Mouse (Mus musculus) urinary bladder, adult 18-20 months (tissue): ENCODE measurements around the gene Gpr39.

Source experiments
- DNase-seq, 2 experiments: peaks; one replicate each; pipeline ENCODE4 v3.0.0; 2022; ENCODE audit warnings: low spot score in 2 of 2, mixed read lengths in 2 of 2

Gene Gpr39

DNA sequence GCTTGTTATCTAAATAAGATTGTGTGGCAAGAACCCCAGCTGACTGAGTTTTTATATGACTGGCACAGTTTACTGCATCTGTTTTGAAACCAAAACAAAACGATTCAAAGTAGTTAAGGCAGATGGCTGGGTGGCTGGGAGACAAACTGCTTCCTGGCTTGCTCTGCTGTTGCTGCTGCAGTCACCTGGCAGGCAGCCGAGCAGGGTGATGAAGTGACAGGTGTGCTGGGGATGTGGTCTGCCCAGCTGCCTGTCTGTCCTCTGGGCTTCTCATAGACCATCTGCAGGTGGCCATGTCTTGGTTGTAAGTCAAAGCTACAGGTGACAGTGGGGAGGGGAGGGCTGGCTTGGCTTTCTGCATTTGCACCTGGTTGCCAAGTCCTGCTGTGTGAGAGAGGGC, 131.6 kb downstream of the Gpr39 start:
- no peak for DNase-seq

DNA sequence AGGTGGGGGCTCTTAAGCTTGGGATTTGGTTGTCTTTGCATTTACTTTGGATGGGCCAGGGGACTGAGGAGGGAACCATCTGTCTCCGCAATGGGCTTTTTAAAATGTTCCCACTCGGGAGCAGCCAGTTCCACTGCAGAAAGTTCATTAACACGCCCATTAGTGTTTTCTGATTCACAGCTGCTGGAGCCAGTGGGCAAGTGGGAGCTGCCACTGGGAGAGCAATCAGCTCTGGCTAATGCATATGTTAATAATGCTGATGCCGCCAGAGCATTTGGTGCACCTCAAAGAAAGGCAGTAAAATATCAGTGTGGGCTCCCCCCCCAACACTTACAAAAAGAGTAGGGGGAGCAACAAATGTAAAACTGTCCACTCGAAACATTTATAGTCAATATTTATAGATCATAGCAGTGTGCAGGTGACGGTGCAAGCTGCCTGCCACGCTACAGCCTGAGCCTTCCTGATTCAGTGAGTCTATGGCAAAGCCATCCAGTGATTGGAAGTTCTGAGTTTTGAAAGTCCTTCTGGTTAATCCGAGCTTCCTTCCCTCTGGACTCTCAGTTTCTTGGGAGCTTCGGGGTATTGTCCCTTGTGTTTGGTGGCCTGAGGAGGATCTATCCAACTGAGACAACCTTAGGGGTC, 136.5 kb downstream of the Gpr39 start:
- DNase-seq: no peak

DNA sequence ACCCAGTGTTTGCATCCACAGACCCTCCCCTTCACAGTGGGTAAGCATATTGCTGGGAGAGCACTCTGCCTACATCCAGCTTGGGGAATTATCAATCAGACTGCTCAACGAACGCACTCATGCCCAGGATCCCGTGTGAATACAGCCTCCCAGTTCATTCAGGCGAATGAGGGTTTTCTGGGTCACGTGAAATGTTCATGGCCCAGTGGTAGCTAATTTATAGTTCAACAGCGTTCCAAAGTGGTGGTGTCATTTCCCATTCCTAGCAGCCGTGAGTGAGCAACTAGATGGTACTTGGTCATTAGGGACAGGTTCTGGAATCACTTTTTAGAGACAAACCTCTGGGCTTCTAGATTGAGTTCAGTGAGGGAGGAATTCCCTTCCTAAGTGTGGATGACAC, 144.3 kb downstream of the Gpr39 start:
- no peak for DNase-seq

- DNase-seq: no peak
These were observed 146.8 kb downstream of the Gpr39 start for GRCm38 (mm10) chr1:125823611-125824010.

GRCm38 (mm10) chr1:125837507-125837906, 160.7 kb downstream of the Gpr39 start:
- no peak for DNase-seq

GRCm38 (mm10) chr1:125839746-125840392, 163.1 kb downstream of the Gpr39 start:
- no peak for DNase-seq

DNA sequence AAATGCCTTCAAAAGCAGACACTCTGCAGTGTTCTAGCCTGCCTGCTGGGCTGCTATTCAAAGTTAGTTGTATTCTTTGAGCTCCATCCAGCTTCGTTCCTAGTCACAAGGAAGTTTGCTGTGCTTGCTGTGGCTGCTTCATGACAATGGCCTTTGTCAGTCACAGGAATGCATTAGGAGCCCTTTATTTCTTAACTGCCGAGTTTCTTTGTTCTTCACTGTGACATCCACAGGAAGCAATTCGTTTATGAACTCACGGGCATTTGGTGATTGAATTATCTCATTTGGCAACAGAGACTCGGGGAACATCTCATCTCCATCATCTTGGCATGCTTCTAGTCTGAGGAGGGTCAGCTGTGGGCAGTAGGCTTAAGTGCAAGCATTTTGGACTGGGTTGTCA, 177.9 kb downstream of the Gpr39 start:
- DNase-seq: no peak

GRCm38 (mm10) chr1:125858631-125859030, 181.8 kb downstream of the Gpr39 start:
- DNase-seq: no peak

DNA sequence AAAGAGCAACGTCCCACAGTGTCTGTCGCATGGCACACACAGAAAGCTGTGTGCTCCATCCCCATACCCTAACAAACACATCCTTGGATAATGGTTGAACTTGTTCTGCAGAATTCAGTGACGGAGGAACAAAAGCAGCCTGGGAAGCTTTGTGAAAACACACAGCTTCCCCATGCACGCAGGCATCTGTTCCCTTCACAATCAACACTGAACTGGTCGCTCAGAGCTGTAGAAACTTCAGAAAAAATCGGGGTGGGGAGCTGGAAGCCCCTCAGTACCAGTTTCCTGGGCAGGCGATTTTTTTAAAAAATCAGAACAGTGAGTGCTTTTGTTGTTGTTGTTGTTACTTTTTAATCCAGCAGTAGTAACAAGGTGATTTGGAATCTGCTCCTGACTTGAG, 193.3 kb downstream of the Gpr39 start:
- no peak for DNase-seq

GRCm38 (mm10) chr1:125893158-125893557, 216.4 kb downstream of the Gpr39 start:
- no peak for DNase-seq

- peak in 1 of 2 experiments; percentile 9 for DNase-seq
These were observed 233.5 kb downstream of the Gpr39 start for GRCm38 (mm10) chr1:125910211-125910870.

GRCm38 (mm10) chr1:125910871-125911265, 234.1 kb downstream of the Gpr39 start:
- DNase-seq: no peak

GRCm38 (mm10) chr1:125911337-125911900, 234.6 kb downstream of the Gpr39 start:
- DNase-seq: no peak

DNA sequence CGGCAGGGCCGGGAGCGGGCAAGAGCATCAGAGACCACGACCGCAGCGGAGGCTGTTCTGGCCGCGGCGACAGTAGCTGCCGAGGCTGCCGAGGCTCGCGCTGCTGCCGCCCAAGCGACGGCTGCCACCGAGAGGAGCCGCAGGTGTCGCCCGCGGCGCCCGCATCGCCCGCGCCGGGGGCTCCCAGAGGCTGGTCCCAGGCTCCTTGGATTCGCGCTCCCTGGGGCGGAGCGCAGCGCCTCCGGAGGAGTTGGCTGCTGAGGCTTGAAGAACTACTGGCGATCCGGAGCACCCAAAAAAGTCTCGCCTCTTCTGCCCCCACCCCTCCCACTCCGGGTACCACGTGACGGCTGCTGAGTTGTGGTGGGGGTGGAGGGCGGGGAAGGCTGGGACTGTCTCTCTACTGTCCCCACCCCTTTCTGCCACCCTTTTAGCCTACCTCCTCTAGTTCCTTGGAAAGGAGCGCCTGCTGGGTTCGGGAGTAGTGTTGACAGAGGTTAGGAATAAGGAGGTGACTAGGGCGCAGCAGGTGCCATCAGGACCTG, 235.2 kb downstream of the Gpr39 start:
- peak; percentile 10 to 39 for DNase-seq

DNA sequence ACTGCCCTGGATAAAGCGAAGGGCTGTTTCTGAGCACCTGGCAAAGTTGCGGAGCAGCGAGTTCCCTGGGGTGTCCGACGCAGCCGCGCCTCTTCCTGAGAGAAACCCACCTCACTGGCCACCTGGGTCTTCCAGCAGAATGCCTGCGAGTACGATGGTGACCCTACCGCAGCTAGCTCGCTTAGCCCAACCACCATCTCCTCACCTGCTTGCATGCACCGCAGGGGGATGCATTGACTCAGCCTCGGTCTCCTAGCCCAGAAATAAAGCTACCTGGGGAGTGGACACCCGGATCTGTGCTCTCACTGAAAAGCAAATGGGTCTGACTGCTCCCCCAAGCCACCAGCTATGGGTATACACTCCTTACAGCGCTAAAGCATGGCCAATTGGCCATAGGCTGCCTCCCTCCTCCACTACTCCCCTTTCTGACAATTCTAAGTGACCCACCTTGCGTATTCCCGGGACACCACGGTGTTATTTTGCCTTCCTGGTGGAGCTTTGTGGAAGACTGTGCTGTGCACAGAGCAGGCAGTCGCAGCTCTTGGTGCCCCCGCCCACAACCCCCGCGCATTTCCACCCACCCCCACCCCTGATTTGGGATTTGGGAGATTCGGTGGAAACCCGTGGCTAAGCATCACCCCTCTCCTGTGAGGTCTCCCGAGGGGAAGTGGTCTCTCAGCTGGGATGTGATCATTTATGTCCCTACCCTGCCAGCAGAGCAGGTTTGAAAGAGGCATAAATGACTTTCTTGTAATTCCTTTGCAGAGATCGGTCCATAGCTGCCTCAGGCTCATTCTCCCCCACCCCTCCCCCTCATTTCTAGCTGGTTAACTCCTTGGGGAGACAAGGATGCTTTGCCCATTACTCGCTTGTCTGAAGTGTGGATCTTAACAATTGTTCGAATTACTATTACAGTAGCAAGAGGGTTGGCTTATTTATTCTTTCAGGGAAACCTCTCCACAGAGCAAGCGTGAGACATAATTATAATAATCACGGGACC, 236.1 kb downstream of the Gpr39 start, which contains the start of gene Lypd1:
Gene Lypd1 (minus strand): TSS at position 501 of the 1,000 bp plus-strand sequence.
- DNase-seq: no peak

- no peak for DNase-seq
These were observed 243.9 kb downstream of the Gpr39 start for GRCm38 (mm10) chr1:125920696-125921095.

- no peak for DNase-seq
These were observed 246.3 kb downstream of the Gpr39 start for GRCm38 (mm10) chr1:125923062-125923461.
